Mouse (Mus musculus) A20 (cell line): Measurements from ENCODE around the gene Rbms1.

Source experiments
- DNase-seq: peaks from one replicate; pipeline ENCODE4 v3.0.0-alpha.2; 2011; ENCODE audit warnings: low read depth, low spot score

Rbms1 gene

DNA sequence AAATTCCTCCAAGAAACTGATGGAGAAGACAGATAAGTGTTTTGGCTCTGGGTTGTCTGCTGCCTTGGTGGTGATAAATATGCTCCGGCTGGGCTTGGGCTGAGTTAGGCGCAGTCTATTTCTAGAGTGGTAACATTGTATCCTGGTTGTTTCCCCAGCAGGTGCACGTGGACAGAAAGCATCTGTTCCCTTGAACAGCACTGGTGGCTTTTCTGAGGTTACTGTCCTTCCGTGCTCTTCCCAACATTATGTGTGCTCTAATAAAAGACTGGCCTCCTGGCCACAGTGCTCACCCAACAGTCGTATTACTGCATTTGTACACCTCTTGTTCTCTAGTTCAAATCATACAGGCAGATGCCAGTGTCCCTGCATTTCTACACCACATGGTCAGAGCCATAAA, 250.1 kb downstream of the Rbms1 start:
- no peak for DNase-seq

DNA sequence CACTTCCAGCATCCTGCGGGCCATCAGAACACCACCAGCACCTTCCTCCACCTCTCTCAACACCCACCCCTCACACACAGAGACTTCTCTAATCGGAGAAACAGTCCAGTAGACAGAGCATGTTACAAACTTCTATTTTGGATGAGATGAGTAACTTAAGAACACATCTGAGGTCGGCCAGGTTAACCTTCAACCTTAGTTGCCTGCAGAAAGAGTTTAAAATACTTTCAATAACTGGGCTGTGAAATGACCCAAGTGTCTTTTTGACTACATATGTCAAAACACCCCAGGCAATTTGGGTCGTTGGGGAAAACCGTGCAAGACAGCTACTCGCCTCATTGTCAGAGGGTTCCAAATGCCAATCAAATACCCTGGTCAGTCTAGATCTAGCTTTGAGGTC, 250.5 kb downstream of the Rbms1 start:
- DNase-seq = no peak

DNA sequence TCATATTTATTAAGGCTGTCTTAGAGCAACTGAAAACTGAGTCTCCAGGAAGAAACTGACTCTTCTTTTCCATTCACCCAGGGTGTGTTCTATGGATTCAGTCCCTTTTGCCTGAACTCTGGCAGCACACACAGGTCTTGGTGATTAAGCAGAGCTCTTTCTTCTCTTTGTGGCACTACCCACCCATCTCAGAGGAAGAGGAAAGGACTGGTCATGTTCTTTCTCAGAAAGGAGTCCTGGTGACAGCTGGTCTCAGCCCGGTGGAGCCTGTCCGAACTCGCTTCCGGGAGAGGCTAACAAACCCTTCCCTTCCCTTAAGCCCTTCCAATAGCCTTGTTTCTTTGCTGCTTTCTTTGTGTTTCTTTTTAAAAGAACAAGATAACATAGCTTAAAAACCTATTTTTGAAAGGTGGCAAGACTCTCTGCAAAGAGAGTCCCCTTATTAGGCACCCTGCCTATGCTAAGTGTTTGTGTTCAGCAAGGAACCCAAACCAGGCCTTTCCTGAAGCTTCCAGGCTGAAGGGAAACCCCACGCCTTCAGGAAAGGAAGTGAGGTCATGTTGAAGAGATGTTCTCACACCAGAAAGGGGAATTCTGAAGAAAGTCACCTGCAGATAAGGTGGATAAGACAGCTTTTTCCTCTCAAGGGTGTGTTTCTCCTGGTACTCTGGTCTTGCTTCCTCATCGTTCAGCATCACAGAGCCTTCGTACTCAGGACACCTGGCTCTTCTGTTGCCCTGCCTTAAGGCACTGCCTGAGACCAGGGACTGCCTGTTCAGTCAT, 251.7 kb downstream of the Rbms1 start:
- DNase-seq = peak; percentile 21

DNA sequence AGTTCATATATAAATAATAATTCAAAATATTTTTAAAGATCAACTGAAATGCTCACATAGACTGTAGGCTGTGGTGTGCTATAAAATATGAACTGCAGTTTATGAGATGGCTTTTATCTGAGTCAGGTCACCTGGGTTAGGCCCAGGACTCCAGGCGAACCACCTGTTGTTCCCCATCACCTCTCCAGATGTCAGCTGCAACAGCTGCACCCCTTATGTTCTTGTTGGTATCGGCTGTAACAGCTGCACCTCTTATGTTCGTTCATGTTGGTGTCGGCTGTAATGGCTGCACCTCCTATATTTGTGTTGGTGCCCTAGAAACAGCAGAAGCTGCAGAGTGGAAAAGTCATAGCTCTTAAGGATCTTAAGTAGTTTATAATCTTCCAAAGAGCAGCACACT, 252.7 kb downstream of the Rbms1 start:
- no peak for DNase-seq

DNA sequence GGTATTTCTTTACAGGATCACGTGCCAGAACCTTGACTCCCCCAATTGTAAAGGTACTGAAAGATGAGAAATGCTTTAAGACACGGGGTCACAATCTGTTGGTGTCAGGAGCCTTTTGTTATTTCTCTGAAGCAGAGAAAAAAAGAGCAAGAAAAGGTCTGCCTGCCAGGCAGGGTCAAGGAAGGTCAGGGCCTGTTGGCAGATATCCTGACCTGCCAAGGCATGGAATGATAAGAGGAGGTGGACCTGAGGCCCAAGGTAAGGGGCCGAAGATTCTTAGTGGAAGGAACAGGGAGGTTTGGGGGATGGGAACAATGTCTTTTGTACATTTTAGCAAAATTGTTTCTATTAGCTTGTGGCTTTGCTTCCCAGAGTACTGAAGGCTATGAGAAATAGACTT, 254.3 kb downstream of the Rbms1 start:
- DNase-seq = no peak

DNA sequence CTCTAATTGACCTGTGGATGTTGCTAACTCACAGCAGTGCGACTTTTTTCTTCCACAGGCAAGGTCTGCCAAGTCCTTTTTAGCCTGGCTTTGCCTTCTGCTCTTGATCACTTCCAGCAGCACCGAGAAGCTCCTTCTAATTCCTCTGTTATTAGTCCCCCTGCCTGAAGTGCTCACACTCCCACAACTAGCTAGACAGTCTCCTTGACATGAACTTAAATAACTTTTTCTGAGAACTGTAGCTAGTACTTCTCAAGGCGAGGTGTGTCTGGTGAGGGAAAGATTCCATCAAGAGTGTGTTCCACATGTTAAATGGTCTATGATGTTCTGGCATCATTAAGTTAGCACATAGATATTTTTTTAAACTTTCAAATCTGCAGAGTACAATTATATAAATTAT, 256.1 kb downstream of the Rbms1 start:
- DNase-seq = no peak

DNA sequence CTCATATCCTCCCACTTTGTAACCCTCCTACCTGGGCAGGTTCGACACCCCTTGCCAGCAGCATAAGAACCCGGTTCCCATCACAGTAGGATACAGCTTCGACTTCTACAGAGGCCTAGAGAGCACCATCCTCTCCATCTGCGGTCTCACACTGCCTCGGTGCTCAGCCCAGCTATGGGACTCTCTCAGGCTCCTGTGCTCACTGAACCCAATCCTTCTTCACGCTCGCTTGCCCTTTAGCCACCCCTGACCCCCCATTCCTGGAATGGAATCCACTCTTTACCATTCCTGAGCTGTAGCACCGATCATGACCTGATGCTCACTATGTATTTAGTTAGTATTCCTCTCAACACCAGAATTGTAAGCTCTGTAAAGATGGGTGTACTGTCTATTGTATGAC, 257.6 kb downstream of the Rbms1 start:
- DNase-seq = no peak

DNA sequence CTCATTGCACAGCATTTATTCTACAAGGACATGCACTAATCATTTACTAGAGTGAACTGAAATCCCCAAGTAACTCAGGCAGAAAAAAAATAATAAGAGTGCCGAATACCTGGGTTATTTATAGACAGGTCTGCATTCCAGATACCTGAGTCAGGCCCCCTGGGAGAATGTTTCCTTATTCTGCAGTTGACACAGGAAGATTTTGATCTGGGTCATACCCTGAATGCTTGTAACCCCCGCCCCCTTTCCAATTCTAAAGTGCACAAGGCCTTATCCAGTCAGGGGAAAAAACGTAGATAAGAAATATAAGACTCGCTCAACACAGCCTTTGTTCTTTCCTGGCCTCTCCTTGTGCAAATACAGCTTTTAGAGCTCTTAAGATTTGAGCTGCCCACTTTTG, 259.7 kb downstream of the Rbms1 start:
- no peak for DNase-seq

DNA sequence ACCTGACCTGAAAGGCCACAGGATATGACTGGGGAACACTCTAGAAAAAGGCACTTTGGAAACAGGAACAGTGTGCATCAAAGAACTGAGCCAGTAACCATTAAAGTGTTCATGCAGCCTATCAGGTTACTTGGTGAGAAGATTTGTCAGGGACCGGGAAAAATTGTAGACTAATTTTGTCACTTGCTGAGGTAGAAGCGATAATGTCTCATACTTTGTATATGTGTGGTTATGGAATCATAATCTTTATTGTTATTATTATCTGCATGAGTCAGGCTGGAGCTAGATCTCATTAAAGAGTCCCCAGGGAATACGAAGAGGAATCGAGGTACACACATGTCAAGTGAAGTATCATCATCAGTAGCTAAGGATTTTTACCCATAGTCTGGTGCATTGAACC, 262.0 kb downstream of the Rbms1 start:
- no peak for DNase-seq
